Comparison of ENCODE assay signal across 8 mouse cellular contexts in genomic region chr17:29031771-29032273, GRCm38 (mm10). TPM values are rescaled to one million over a fixed set of nuclear protein-coding genes. Genes with fewer than 3 reads are reported as not detected.
DNase-seq lines count a peak whose midpoint lies in the region; ATAC-seq lines count a peak whose summit lies in the region.

No protein-coding gene starts in this region.

- DNase-seq in urinary bladder, postnatal 25 days (ENCODE audit: low spot score): peak; percentile 35
- DNase-seq in urinary bladder, adult 18-20 months (ENCODE audit: low spot score in 2 of 2): no peak
- peak; percentile 71 for DNase-seq in embryo, embryonic 11 days
- DNase-seq in hindbrain, embryonic 14.5 days (ENCODE audit: low spot score): no peak
- DNase-seq in spleen, postnatal 14 days (ENCODE audit: low spot score in 2 of 2): peak; percentile 35 to 58
- DNase-seq in right cerebral cortex, postnatal 36 days (ENCODE audit: low spot score in 2 of 2): no peak
- DNase-seq in right cerebral cortex, postnatal 25 days: no peak

- H3K27ac ChIP-seq in hindbrain, embryonic 14.5 days: peak overlapping the region; percentile 94
- H3K27ac ChIP-seq in liver, embryonic 16.5 days (ENCODE audit: low read length): peak overlapping the region; percentile 97

- H3K36me3 ChIP-seq in hindbrain, embryonic 14.5 days (replicated peaks; ENCODE audit: control insufficient read depth, insufficient read depth): peaks cover 15% of the 10 kb centered on the region
- H3K36me3 ChIP-seq in liver, embryonic 16.5 days (ENCODE audit: control insufficient read depth, insufficient read depth): peaks cover 7% of the 10 kb centered on the region

- peak overlapping the region; percentile 79 for H3K4me2 ChIP-seq in hindbrain, embryonic 14.5 days (replicated peaks)
- peak overlapping the region; percentile 89 for H3K4me2 ChIP-seq in liver, embryonic 16.5 days (ENCODE audit: low read depth, low read length)

- H3K27me3 ChIP-seq in hindbrain, embryonic 14.5 days (ENCODE audit: control insufficient read depth, insufficient read depth, low read length): no peaks in the 10 kb centered on the region
- H3K27me3 ChIP-seq in liver, embryonic 16.5 days (ENCODE audit: control insufficient read depth, insufficient read depth, low read depth, low read length): no peaks in the 10 kb centered on the region

- peaks cover 26% of the 10 kb centered on the region for H3K4me1 ChIP-seq in hindbrain, embryonic 14.5 days (replicated peaks; ENCODE audit: control insufficient read depth, insufficient read depth, low read length)
- H3K4me1 ChIP-seq in liver, embryonic 16.5 days (ENCODE audit: control insufficient read depth, low read depth, low read length): peaks cover 19% of the 10 kb centered on the region

- ATAC-seq in hindbrain, embryonic 14.5 days (ENCODE audit: low FRiP score): peak; percentile 3; the same call in 1 of the 2 replicates
- peak; percentile 14 for ATAC-seq in liver, embryonic 16.5 days (ENCODE audit: low read depth)

- peak overlapping the region; percentile 94 for H3K9ac ChIP-seq in hindbrain, embryonic 14.5 days
- peak overlapping the region; percentile 97 for H3K9ac ChIP-seq in liver, embryonic 16.5 days (ENCODE audit: low read depth, low read length)

- H3K4me3 ChIP-seq in hindbrain, embryonic 14.5 days (replicated peaks; ENCODE audit: low read length): peak overlapping the region; percentile 60
- peak overlapping the region; percentile 94 for H3K4me3 ChIP-seq in liver, embryonic 16.5 days (ENCODE audit: low read depth, low read length)

- H3K9me3 ChIP-seq in hindbrain, embryonic 14.5 days (ENCODE audit: control insufficient read depth, low read length): no peaks in the 10 kb centered on the region
- H3K9me3 ChIP-seq in liver, embryonic 16.5 days (replicated peaks; ENCODE audit: control insufficient read depth, low read length): no peaks in the 10 kb centered on the region

- under 1% methylated on average over 26 of the region's 26 CpGs for WGBS in hindbrain, embryonic 14.5 days
- under 1% methylated on average over 26 of the region's 26 CpGs for WGBS in liver, embryonic 16.5 days (ENCODE audit: insufficient replicate concordance)

RNA-seq across cellular contexts. Expression of gene Srsf3, which starts 0.6 kb away (rescaled TPM):
- 446 and 460 TPM in 2 replicates for polyA plus RNA-seq in hindbrain, embryonic 14.5 days (2014; fragmentation: Nextera tagmentation; extraction: Ambion mirVana)
- polyA plus RNA-seq in liver, embryonic 16.5 days (2015; fragmentation: Nextera tagmentation; extraction: Ambion mirVana): 185 and 211 TPM in 2 replicates

RNA-seq across cellular contexts. Expression of gene Stk38, which starts 24.0 kb away (rescaled TPM):
- 75.6 and 85.0 TPM in 2 replicates for polyA plus RNA-seq in hindbrain, embryonic 14.5 days (2014; fragmentation: Nextera tagmentation; extraction: Ambion mirVana)
- polyA plus RNA-seq in liver, embryonic 16.5 days (2015; fragmentation: Nextera tagmentation; extraction: Ambion mirVana): 46.5 and 51.0 TPM in 2 replicates

RNA-seq across cellular contexts. Expression of gene Cdkn1a, which starts 59.0 kb away (rescaled TPM):
- 79.5 and 97.7 TPM in 2 replicates for polyA plus RNA-seq in hindbrain, embryonic 14.5 days (2014; fragmentation: Nextera tagmentation; extraction: Ambion mirVana)
- 12.6 and 16.5 TPM in 2 replicates for polyA plus RNA-seq in liver, embryonic 16.5 days (2015; fragmentation: Nextera tagmentation; extraction: Ambion mirVana)

Comparison
In these comparisons a context has a peak if more than half of its experiments do, and no peak if none do; other contexts are left out.
1. DNase-seq: peak in urinary bladder, postnatal 25 days (single experiment), embryo, embryonic 11 days (single experiment) and spleen, postnatal 14 days (2 of 2); none in urinary bladder, adult 18-20 months (0 of 2), hindbrain, embryonic 14.5 days (single experiment), right cerebral cortex, postnatal 36 days (0 of 2) and right cerebral cortex, postnatal 25 days (single experiment).